Mouse (Mus musculus) midbrain, embryonic 10.5 days (tissue): Measurements from ENCODE around the gene Myh10. TPM values are rescaled to one million over a fixed set of nuclear protein-coding genes. Genes with fewer than 3 reads are reported as not detected.
A peak's percentile ranks its signal among the peaks of the same experiment; 100 is the strongest.

ENCODE experiments used
- DNase-seq: peaks from one replicate; pipeline ENCODE4 v3.0.0-alpha.2; 2017; ENCODE audit warnings: low spot score
- H3K27ac ChIP-seq: fragments of 300-500 bp; sonication (generic); replicated peaks from 2 replicates; pipeline ENCODE4 v1.5.1; 2016; ENCODE audit warnings: mild to moderate bottlenecking
- H3K27me3 ChIP-seq: fragments of 300-500 bp; sonication (generic); 2 replicates; pipeline ENCODE4 v1.6.1; 2016; ENCODE audit warnings: low read depth, mild to moderate bottlenecking; ENCODE audit not compliant: poor library complexity, severe bottlenecking
- H3K36me3 ChIP-seq: fragments of 300-500 bp; sonication (generic); 2 replicates; pipeline ENCODE4 v1.6.1; 2016; ENCODE audit warnings: mild to moderate bottlenecking, moderate library complexity
- H3K4me1 ChIP-seq: fragments of 300-500 bp; sonication (generic); 2 replicates; pipeline ENCODE4 v1.6.1; 2016
- H3K4me3 ChIP-seq: fragments of 300-500 bp; sonication (generic); 2 replicates; pipeline ENCODE4 v1.5.1; 2016; ENCODE audit warnings: mild to moderate bottlenecking, moderate library complexity
- H3K9me3 ChIP-seq: fragments of 300-500 bp; sonication (generic); replicated peaks from 2 replicates; pipeline ENCODE4 v1.6.1; 2016; ENCODE audit warnings: mild to moderate bottlenecking
- WGBS: fragments of 180-500 bp; shearing (Covaris S2); methylation state at CpG from one replicate; pipeline ENCODE4 v1.1.7; 2016; 5-methylcytosine and 5-hydroxymethylcytosine counted together
- polyA plus RNA-seq: library from polyadenylated mRNA; unstranded; fragments of >200 nt; fragmentation: Nextera tagmentation; extraction: Ambion mirVana; gene quantifications from 2 replicates; pipeline ENCODE4 v1.2.1, GENCODE M21; 2016

Gene Myh10
- polyA plus RNA-seq, result 134 and 157 TPM in 2 replicates

DNA sequence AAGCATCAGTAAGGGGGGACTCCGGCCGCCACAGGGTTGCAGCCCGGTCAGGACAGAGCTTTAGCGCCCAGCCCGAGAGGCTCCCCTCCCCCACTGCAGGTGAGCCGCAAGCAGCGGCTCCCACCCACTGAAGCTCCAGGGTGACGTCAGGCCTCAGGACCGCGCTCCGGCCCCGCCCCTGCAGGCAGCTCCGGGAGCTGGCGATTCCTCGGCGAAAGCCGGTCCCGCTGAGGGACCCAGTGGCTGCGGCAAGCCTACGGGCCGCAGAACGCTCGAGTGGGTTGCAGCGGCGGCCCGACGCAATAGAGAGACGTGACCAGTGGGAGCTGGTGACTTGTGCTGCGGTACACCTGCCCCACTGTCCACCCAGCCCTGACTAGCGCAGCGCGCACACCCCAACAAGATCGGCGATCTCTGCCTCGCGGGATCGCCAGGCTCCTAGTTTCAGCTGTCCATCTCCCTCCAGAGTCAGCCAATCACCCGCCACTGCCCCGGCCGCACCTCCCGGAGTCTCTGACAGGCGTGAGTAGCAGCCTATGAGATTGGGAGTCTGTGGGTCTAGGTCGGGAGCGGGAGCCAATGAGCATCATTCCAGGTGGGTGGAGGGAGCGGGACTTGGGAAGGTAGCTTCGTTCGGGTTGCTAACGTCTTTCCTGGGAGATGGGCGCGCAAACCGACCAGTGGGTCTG lies at the start of gene Myh10:
Gene Myh10, plus strand, starts transcription at position 239 of the 689 bp plus-strand sequence.
- Histone ChIP-seq H3K27ac (peak within 1 kb of the TSS; percentile 97), H3K9me3 (no peaks in the 10 kb centered on the region), H3K36me3 (peaks cover 2% of the 10 kb centered on the region), H3K4me3 (peak within 1 kb of the TSS; percentile 94), H3K4me1 (peaks cover 25% of the 10 kb centered on the region), H3K27me3 (no peaks in the 10 kb centered on the region)
- DNase-seq, result peak; percentile 99
- under 1% methylated on average over 51 of the region's 51 CpGs for WGBS

DNA sequence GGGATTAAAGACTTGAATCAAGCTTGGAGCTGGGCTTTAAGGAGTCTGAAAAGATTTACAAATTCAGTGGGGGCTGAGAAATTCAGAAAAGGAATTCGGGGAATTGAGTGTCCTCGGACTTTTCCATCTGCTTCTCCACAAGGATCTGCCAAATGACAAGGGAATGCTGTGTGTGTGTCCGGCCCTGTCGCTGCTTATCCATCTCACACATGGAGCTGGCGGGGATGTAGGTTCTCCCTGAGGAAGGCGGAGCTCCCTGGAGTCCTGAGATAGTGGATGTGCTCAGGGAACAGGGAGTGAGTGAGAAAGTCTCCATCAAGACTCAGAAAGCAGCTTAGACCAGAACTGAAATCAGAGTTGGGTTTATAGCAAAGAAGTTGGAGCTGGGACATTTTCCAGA lies 46.6 kb upstream of the Myh10 start:
- Histone ChIP-seq H3K4me1 (peaks cover 5% of the 10 kb centered on the region; the same call in 1 of the 2 replicates), H3K9me3 (no peaks in the 10 kb centered on the region), H3K27me3 (no peaks in the 10 kb centered on the region), H3K27ac (no peak overlapping the region), H3K4me3 (no peak overlapping the region), H3K36me3 (no peaks in the 10 kb centered on the region)
- DNase-seq, result no peak
- WGBS, result 60% methylated on average over 6 of the region's 6 CpGs

DNA sequence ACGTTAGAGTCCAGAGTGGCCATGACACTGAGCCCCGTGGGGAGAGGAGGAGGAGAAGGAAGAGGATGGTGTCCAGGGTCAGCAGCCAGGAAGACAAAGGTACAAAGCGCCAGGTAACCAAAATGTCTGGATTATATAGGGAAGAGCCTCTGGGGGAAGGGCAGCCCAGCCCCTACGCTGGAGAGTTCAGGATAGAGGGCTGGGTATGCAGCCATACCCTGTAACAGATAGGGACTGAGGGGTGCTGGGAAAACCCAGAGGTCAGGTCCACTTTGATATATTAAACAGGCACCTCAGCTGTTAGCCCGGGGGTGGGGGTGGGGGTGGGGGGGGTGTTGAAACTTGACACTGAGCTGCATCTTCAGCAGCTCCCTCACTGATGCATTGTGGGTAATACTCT lies 43.6 kb upstream of the Myh10 start:
- H3K27me3 ChIP-seq, result no peaks in the 10 kb centered on the region
- DNase-seq, result no peak
- 74% methylated on average over 5 of the region's 5 CpGs for WGBS
- no peak overlapping the region for H3K4me3 ChIP-seq
- H3K4me1 ChIP-seq, result peaks cover 5% of the 10 kb centered on the region; the same call in 1 of the 2 replicates
- H3K36me3 ChIP-seq, result no peaks in the 10 kb centered on the region
- H3K27ac ChIP-seq, result no peak overlapping the region
- H3K9me3 ChIP-seq, result no peaks in the 10 kb centered on the region

DNA sequence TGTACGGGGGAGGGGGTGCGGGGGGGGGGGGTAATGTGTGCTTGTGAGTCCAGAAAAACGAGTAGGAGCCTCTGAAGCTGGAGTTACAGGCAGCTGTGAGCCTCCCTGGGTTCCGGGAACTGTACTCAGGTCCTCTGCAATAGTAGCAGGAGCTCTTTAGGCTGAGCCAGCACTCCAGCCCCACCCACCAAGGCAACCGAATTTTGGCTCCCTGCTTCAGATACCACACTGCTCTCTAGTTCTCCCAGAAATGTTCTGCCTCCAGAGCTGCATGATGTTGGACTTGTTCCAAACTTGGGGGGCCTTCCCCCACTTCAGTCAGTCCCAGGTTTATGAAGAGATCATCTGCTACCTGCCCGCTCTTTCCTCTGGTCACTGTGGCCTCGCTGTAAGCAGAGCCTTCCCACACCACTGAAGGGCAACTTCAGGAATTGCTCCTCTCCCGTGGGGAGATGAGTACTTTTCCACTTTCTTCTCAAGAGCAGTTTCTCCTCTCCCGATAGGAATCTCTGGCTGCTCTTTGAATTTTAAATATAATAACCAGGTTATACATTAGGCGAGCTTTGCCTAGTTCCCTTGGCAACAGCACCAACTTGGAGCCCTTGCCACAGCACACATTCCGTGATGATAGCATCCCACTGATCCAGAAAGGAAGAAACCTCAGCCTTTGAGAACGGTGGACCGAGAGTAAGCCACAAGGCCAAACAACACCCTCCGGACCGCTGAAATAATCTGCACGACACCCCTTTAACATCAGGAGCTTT lies 42.8 kb upstream of the Myh10 start:
- H3K9me3 ChIP-seq, result no peaks in the 10 kb centered on the region
- H3K27ac ChIP-seq, result no peak overlapping the region
- 77% methylated on average over 16 of the region's 16 CpGs for WGBS
- DNase-seq, result no peak
- no peaks in the 10 kb centered on the region for H3K36me3 ChIP-seq
- peaks cover 5% of the 10 kb centered on the region; the same call in 1 of the 2 replicates for H3K4me1 ChIP-seq
- no peak overlapping the region for H3K4me3 ChIP-seq
- H3K27me3 ChIP-seq, result no peaks in the 10 kb centered on the region

DNA sequence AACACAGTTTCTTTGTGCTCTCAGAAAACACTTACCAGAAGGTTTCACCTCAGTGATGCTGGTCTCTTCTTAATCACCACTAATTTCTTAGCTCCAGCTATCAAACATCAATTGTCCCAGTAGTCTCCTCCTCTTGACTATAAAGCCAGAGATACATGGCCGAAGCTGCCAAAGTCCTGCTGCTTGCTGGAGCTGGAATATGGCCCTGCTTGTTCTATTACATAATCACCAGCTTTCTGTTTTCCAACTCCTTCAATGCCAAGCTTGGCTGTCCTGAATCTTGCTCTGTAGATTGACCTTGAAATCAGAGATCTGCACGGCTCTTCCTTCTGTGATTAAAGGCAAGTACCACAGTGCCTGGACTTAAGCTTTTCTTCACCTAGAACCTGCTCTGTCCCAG lies 39.8 kb upstream of the Myh10 start:
- 89% methylated on average over 2 of the region's 2 CpGs for WGBS
- Histone ChIP-seq H3K4me3 (no peak overlapping the region), H3K4me1 (0 out of 2 replicates have a peak, but pooled peaks cover 4% of the 10 kb centered on the region), H3K27me3 (no peaks in the 10 kb centered on the region), H3K36me3 (no peaks in the 10 kb centered on the region), H3K27ac (no peak overlapping the region), H3K9me3 (no peaks in the 10 kb centered on the region)
- DNase-seq, result no peak

DNA sequence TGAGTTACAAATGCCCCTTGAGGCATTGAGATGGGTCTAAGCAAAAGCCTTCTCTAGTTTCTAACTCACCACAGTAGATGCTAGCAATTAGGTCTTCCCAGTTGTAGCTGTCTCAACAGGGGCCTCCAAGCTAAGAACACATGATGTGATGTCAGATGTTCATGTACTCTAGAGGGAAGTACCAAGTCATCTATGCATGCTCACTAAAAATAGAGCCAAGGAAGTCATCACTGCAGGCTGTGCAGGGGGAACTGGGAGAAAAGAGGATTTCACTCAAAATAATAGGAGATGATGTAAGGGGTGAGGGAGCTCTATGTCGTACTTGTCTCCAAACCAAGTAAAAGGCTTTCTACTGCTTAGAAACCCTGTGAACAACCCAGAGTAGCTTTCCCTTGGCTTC lies 35.8 kb upstream of the Myh10 start:
- 84% methylated on average over 1 of the region's 1 CpGs for WGBS
- no peak for DNase-seq
- H3K36me3 ChIP-seq, result no peaks in the 10 kb centered on the region
- H3K4me3 ChIP-seq, result no peak overlapping the region
- H3K27ac ChIP-seq, result no peak overlapping the region
- H3K27me3 ChIP-seq, result no peaks in the 10 kb centered on the region
- no peaks in the 10 kb centered on the region for H3K9me3 ChIP-seq
- H3K4me1 ChIP-seq, result 0 out of 2 replicates have a peak, but pooled peaks cover 4% of the 10 kb centered on the region

DNA sequence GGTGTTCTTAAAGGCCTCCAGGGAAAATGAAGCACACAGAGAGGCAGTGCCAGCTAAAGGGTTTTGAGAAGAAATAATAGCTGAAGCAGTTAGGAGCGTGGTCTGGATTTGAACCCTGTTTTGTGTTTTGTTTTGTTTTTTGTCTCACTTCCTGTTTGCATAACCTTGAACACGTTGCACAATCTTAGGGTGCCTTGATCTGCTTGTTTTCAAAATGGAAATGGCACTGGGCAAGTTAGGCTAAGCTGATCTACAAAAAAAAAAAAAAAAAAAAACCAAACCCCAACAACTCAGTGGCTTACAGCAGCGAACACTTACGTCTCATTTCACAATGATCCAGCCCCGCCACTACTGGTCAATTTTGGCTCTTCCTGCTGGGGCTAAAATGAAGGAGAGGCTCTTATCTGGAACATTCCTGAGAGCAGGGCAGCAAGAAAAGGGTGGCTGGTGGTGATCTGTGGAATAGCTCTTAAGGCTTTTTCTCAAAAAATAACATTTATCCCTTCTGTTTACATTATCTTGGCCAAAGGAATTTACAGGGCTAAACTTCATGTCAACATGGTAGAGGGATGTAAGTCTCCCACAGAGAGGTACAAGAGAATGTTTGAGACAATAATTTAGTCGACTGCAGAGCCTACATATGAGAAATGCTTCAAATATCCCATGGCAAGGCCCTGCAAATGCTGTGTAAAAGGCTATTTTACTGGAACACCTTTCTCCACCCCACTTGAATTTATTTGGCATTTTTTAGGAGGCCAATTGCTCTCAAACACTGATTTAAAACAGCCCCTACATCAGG lies 34.3 kb upstream of the Myh10 start:
- H3K9me3 ChIP-seq, result no peaks in the 10 kb centered on the region
- no peak for DNase-seq
- no peak overlapping the region for H3K27ac ChIP-seq
- H3K27me3 ChIP-seq, result no peaks in the 10 kb centered on the region
- 49% methylated on average over 6 of the region's 6 CpGs for WGBS
- H3K4me1 ChIP-seq, result 0 out of 2 replicates have a peak, but pooled peaks cover 4% of the 10 kb centered on the region
- no peaks in the 10 kb centered on the region for H3K36me3 ChIP-seq
- H3K4me3 ChIP-seq, result no peak overlapping the region

DNA sequence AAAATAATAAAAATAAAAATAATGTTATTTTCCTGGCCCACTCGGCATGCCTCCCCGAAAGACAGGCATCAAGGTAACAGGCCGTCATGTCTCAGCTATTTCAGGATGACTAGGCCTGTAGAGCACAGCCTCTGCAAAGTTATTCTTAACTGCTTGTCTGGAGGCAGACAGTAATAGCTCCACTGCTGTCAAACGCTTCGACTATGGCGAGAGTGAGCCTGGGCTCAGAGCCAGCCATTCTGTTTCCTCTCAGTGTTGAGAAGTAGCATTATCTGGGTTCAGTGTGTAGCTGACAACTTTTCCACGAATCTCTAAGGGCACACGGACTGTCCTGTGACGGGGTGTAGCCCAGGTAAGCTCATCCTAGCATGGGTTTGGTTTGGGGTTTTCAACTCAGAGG lies 33.5 kb upstream of the Myh10 start:
- DNase-seq, result no peak
- H3K4me1 ChIP-seq, result 0 out of 2 replicates have a peak, but pooled peaks cover 4% of the 10 kb centered on the region
- no peak overlapping the region for H3K4me3 ChIP-seq
- no peaks in the 10 kb centered on the region for H3K36me3 ChIP-seq
- no peaks in the 10 kb centered on the region for H3K27me3 ChIP-seq
- no peaks in the 10 kb centered on the region for H3K9me3 ChIP-seq
- no peak overlapping the region for H3K27ac ChIP-seq
- WGBS, result 86% methylated on average over 9 of the region's 9 CpGs

DNA sequence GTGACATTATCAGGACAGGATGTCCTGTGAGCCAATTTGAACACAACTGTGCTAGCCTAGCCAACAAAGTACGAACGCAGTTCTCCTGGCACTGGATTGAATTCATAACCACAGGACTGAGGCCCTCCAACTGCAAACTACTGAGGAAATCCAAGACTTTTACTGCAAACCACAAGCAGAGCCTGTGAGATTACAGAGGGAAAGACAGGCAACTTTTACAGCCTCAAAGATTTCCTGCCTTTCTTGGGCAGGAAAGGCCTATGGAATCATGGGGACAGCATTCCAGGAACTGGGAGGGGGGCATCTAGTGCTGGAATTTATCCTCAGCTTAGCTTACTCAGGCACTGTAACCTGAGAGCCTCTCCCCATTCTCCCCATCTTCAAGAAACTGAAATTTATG lies 26.0 kb upstream of the Myh10 start:
- no peak for DNase-seq
- no peak overlapping the region for H3K27ac ChIP-seq
- WGBS, result 77% methylated on average over 2 of the region's 2 CpGs
- no peak overlapping the region for H3K4me3 ChIP-seq
- no peaks in the 10 kb centered on the region for H3K9me3 ChIP-seq
- no peaks in the 10 kb centered on the region for H3K27me3 ChIP-seq
- H3K36me3 ChIP-seq, result no peaks in the 10 kb centered on the region
- no peaks in the 10 kb centered on the region for H3K4me1 ChIP-seq

DNA sequence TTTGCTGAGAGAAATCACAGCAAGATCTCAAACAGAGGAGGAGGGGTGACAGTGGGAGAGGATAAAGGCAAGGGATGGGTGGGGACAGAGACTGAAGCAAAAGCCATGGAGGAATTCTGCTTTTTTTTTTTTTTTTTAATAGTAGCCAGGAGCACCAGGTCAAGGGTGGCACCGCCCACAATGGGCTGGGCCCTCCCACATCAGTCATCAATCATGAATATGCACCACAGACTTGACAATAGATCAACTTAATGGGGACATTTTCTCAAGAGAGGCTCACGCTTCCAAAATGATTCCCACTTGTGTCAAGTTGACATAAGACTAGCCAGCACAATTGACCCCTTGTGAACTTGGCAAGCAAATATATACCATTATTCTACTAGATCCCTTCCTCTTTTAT lies 25.1 kb upstream of the Myh10 start:
- Histone ChIP-seq H3K4me1 (no peaks in the 10 kb centered on the region), H3K4me3 (no peak overlapping the region), H3K27me3 (no peaks in the 10 kb centered on the region), H3K27ac (no peak overlapping the region), H3K9me3 (no peaks in the 10 kb centered on the region), H3K36me3 (no peaks in the 10 kb centered on the region)
- WGBS, result 76% methylated on average over 2 of the region's 2 CpGs
- DNase-seq, result no peak

DNA sequence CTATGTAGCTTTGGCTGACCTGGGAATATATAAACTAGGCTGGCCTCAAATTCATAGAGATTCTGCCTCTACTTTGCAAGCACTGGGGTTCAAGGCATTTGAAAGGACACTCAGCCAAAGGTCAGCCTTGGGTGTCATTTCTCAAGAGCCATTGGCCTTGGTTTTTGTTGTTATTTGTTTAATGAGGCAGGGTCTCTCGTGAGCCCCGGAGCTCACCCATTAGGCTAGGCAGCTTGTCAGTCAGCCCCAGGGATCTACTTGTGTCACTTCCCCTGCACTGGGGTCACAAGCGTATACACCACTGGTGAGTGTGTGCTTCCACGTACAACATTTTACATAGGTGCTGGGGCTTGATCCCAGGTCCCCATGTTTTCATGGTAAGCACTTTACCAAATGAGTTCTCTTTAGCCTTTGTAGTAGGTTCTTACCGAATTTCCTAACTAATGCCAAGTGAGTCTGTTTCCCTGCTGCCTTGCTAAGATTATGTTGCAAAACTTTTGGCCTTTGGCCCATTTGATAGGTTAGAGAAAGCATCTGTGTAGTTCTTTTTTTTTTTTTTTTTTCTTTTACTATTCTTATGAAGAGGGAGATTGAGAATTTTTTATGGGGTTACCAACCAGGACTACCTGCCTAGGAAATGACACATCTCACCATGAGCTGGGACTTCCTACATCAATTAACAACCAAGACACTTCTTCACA lies 18.9 kb upstream of the Myh10 start:
- DNase-seq, result no peak
- Histone ChIP-seq H3K4me3 (no peak overlapping the region), H3K27ac (no peak overlapping the region), H3K36me3 (no peaks in the 10 kb centered on the region), H3K4me1 (no peaks in the 10 kb centered on the region), H3K9me3 (no peaks in the 10 kb centered on the region), H3K27me3 (no peaks in the 10 kb centered on the region)
- 75% methylated on average over 5 of the region's 5 CpGs for WGBS

DNA sequence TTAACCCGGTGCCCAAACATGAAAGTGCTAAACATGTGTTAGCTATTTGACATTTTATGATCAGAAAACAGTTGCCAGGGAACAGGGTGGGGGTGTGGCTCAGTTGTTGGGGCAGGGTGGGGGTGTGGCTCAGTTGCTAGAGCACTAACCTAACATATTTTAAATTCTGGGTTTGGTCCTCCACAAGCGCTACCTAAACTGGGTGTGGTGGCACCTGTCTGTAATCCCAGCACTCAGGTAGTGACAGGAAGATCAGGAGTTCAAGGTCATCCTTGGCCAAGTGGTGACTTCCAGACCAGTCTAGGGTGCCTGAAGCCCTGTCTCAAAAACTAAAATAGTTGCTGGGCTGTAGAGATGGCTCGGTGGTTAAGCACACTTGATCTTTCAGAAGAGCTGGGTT lies 17.3 kb upstream of the Myh10 start:
- no peak for DNase-seq
- no peaks in the 10 kb centered on the region for H3K36me3 ChIP-seq
- H3K27me3 ChIP-seq, result no peaks in the 10 kb centered on the region
- no peak overlapping the region for H3K4me3 ChIP-seq
- no peaks in the 10 kb centered on the region for H3K9me3 ChIP-seq
- H3K27ac ChIP-seq, result no peak overlapping the region
- H3K4me1 ChIP-seq, result no peaks in the 10 kb centered on the region
- WGBS, result 85% methylated on average over 3 of the region's 3 CpGs
